Comparison of ENCODE assay signal across 13 mouse cellular contexts in genomic region chr16:93374669-93375068, GRCm38 (mm10).
A peak's percentile ranks its signal among the peaks of the same experiment; 100 is the strongest.
DNase-seq lines count a peak whose midpoint lies in the region; ATAC-seq and TF ChIP-seq lines count a peak whose summit lies in the region.
"Had no signal": no experiment of that assay in that cellular context is flagged by ENCODE, and none has a peak within 500 bp of the region (broad histone marks: within the 10 kb centered on the region; RNA-seq: fewer than 3 reads in every experiment).

No protein-coding gene starts in this region.

- no peak for DNase-seq in heart, postnatal 0 days (ENCODE audit: low spot score)
- DNase-seq in heart, postnatal 25 days (ENCODE audit: low spot score), result no peak
- DNase-seq in lung, postnatal 0 days (ENCODE audit: low spot score), result peak; percentile 17
- DNase-seq in lung, postnatal 10 days, result no peak
- peak; percentile 5 to 9 for DNase-seq in heart, postnatal 36 days
- peak; percentile 38 for DNase-seq in right cerebral cortex, postnatal 14 days
- DNase-seq in hindbrain, postnatal 0 days (ENCODE audit: low spot score), result no peak
- DNase-seq: adrenal gland, postnatal 25 days; cerebellum, adult 8-10 months; thymus, postnatal 36 days had no signal

- peaks cover 8% of the 10 kb centered on the region; the same call in 1 of the 2 replicates for H3K27me3 ChIP-seq in heart, postnatal 0 days (ENCODE audit: control insufficient read depth, insufficient read depth, low read length)
- no peaks in the 10 kb centered on the region for H3K27me3 ChIP-seq in lung, postnatal 0 days (replicated peaks; ENCODE audit: insufficient read depth, low read length)
- no peaks in the 10 kb centered on the region for H3K27me3 ChIP-seq in hindbrain, postnatal 0 days (ENCODE audit: insufficient read depth, low read length)

- no peak for TF ChIP-seq EP300 in heart, postnatal 0 days (IDR thresholded peaks at IDR 0.05; ENCODE audit: low read depth)
- TF ChIP-seq EP300 in lung, postnatal 0 days (IDR thresholded peaks at IDR 0.05), result no peak

- intact Hi-C loops in heart, postnatal 25 days (cut with DNase I), result no loop called here
- intact Hi-C loops in heart, postnatal 36 days (cut with DNase I), result no loop called here

- H3K36me3 ChIP-seq in heart, postnatal 0 days (replicated peaks; ENCODE audit: control insufficient read depth, insufficient read depth, low read length), result no peaks in the 10 kb centered on the region
- H3K36me3 ChIP-seq in lung, postnatal 0 days (ENCODE audit: insufficient read depth, low read length), result no peaks in the 10 kb centered on the region
- no peaks in the 10 kb centered on the region for H3K36me3 ChIP-seq in hindbrain, postnatal 0 days (ENCODE audit: insufficient read depth, low read length)
- H3K36me3 ChIP-seq: intestine, embryonic 15.5 days had no signal

- 0 out of 2 replicates have a peak, but pooled peaks have one; percentile 30 for ATAC-seq in heart, postnatal 0 days (ENCODE audit: insufficient read depth, low read depth)
- peak; percentile 50 for ATAC-seq in lung, postnatal 0 days
- ATAC-seq in hindbrain, postnatal 0 days, result no peak; the same call in 1 of the 2 replicates
- ATAC-seq: intestine, embryonic 15.5 days had no signal

- H3K9ac ChIP-seq in heart, postnatal 0 days (replicated peaks; ENCODE audit: low read depth, low read length), result no peak overlapping the region
- H3K9ac ChIP-seq in lung, postnatal 0 days (replicated peaks; ENCODE audit: low read depth), result no peak overlapping the region
- H3K9ac ChIP-seq in hindbrain, postnatal 0 days (replicated peaks; ENCODE audit: low read length), result no peak overlapping the region
- H3K9ac ChIP-seq: intestine, embryonic 15.5 days had no signal

- H3K9me3 ChIP-seq in heart, postnatal 0 days (replicated peaks; ENCODE audit: control insufficient read depth, low read length), result no peaks in the 10 kb centered on the region
- H3K9me3 ChIP-seq in lung, postnatal 0 days (ENCODE audit: low read length), result no peaks in the 10 kb centered on the region
- no peaks in the 10 kb centered on the region for H3K9me3 ChIP-seq in hindbrain, postnatal 0 days (ENCODE audit: low read length)
- H3K9me3 ChIP-seq: intestine, embryonic 15.5 days; megakaryocyte, embryonic 14.5 days had no signal

- H3K4me1 ChIP-seq in heart, postnatal 0 days (ENCODE audit: control insufficient read depth, insufficient read depth), result 0 out of 2 replicates have a peak, but pooled peaks cover 6% of the 10 kb centered on the region
- H3K4me1 ChIP-seq in lung, postnatal 0 days (ENCODE audit: insufficient read depth, low read depth, low read length), result peaks cover under 1% of the 10 kb centered on the region; the same call in 1 of the 2 replicates
- H3K4me1 ChIP-seq in hindbrain, postnatal 0 days (ENCODE audit: insufficient read depth, low read length), result peaks cover 1% of the 10 kb centered on the region; the same call in 1 of the 2 replicates
- H3K4me1 ChIP-seq: megakaryocyte, embryonic 14.5 days had no signal

- no peak overlapping the region for H3K4me3 ChIP-seq in heart, postnatal 0 days (ENCODE audit: low read depth, low read length)
- no peak overlapping the region for H3K4me3 ChIP-seq in lung, postnatal 0 days (ENCODE audit: low read depth, low read length)
- no peak overlapping the region for H3K4me3 ChIP-seq in hindbrain, postnatal 0 days (ENCODE audit: low read length)
- H3K4me3 ChIP-seq: intestine, embryonic 15.5 days; megakaryocyte, embryonic 14.5 days had no signal

- H3K4me2 ChIP-seq in heart, postnatal 0 days (ENCODE audit: low read depth, low read length), result no peak overlapping the region
- no peak overlapping the region for H3K4me2 ChIP-seq in lung, postnatal 0 days (replicated peaks; ENCODE audit: low read depth, low read length)
- no peak overlapping the region for H3K4me2 ChIP-seq in hindbrain, postnatal 0 days (ENCODE audit: low read depth, low read length)
- H3K4me2 ChIP-seq: intestine, embryonic 15.5 days; liver, embryonic 11.5 days had no signal

- 44% methylated on average over 6 of the region's 6 CpGs for WGBS in heart, postnatal 0 days
- 44% methylated on average over 6 of the region's 6 CpGs for WGBS in lung, postnatal 0 days
- 76% methylated on average over 6 of the region's 6 CpGs for WGBS in hindbrain, postnatal 0 days

- H3K27ac ChIP-seq in heart, postnatal 0 days (ENCODE audit: low read depth), result no peak overlapping the region
- H3K27ac ChIP-seq in lung, postnatal 0 days (ENCODE audit: low read length), result no peak overlapping the region
- no peak overlapping the region for H3K27ac ChIP-seq in hindbrain, postnatal 0 days
- H3K27ac ChIP-seq: intestine, embryonic 15.5 days had no signal

- TF ChIP-seq CTCF in heart, postnatal 0 days (IDR thresholded peaks at IDR 0.05; ENCODE audit: low read depth), result no peak
- TF ChIP-seq CTCF in lung, postnatal 0 days (IDR thresholded peaks at IDR 0.05), result no peak
- TF ChIP-seq CTCF in hindbrain, postnatal 0 days (IDR thresholded peaks at IDR 0.05; ENCODE audit: low read depth), result no peak

Comparison
In these comparisons a context has a peak if more than half of its experiments do, and no peak if none do; other contexts are left out.
1. DNase-seq: peak in lung, postnatal 0 days (single experiment), heart, postnatal 36 days (2 of 2) and right cerebral cortex, postnatal 14 days (single experiment); none in heart, postnatal 0 days (single experiment), heart, postnatal 25 days (single experiment), lung, postnatal 10 days (single experiment) and hindbrain, postnatal 0 days (single experiment).